Mouse (Mus musculus) retina, postnatal 7 days (tissue): ENCODE measurements around the gene Arhgap9.

Source experiments
- DNase-seq: peaks from one replicate; pipeline ENCODE4 v3.0.0-alpha.2; 2012; ENCODE audit warnings: low read depth, low spot score

Gene Arhgap9

DNA sequence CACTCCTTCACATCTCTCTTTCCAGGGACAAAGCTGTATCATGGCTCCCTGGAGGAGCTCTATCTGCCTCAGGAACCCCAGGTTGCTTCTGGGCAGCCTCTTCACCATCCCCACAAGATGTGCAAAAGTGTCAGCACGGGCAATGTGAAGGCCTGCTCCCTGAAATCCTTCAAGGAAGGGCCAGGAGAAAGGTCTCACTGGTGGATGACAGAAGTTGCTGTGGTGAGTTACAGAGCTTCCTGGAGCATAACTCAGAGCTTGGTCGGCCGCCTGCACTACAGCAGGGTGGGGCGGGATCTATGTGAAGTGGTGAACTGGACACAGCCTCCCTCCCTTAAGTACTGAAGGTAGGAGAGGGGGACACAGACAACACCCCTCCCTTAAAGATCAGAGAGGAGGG lies 905 bp downstream of the Arhgap9 start:
- no peak for DNase-seq

GRCm38 (mm10) chr10:127323131-127323855 lies 1.5 kb downstream of the Arhgap9 start:
- DNase-seq, result no peak

- DNase-seq, result no peak
Observed at GRCm38 (mm10) chr10:127324495-127324894, 2.7 kb downstream of the Arhgap9 start.

GRCm38 (mm10) chr10:127325454-127326016 lies 3.8 kb downstream of the Arhgap9 start:
- no peak for DNase-seq

DNA sequence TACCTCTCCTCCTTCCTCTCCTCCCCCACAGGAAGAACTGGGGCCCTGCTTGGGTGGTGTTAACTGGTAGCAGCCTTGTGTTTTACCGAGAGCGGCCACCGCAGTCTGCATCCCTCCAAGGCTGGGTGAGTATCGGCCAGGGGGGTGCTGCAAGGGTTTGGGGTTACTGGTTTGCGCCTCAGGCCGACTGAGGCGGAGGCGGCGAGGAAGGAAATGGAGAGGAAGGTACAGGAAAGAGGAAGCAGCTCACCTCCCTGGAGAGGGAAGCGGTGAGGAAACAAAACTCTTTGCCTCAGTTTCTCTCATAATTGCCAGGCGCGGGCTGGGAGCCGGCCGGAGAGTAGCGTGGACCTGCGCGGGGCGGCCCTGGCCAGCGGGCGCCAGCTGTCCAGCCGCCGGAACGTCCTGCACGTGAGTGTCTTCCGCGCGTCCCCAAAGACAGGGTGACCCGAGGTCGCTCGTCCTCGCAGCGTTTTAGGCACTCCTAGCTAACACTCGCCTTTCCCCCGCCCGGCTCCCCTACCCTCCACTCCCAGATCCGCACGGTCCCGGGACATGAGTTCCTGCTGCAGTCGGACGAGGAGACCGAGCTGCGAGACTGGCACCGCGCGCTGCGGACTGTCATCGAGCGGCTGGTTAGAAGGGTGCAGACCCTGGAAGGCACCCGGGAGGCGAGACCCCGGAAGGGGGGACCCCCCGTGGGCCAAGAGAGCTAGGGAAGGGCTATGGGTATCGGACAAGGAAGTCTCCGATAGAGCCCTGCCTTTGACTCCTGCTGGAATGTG lies 4.4 kb downstream of the Arhgap9 start:
- no peak for DNase-seq

GRCm38 (mm10) chr10:127326828-127327227 lies 5.1 kb downstream of the Arhgap9 start:
- DNase-seq, result no peak

DNA sequence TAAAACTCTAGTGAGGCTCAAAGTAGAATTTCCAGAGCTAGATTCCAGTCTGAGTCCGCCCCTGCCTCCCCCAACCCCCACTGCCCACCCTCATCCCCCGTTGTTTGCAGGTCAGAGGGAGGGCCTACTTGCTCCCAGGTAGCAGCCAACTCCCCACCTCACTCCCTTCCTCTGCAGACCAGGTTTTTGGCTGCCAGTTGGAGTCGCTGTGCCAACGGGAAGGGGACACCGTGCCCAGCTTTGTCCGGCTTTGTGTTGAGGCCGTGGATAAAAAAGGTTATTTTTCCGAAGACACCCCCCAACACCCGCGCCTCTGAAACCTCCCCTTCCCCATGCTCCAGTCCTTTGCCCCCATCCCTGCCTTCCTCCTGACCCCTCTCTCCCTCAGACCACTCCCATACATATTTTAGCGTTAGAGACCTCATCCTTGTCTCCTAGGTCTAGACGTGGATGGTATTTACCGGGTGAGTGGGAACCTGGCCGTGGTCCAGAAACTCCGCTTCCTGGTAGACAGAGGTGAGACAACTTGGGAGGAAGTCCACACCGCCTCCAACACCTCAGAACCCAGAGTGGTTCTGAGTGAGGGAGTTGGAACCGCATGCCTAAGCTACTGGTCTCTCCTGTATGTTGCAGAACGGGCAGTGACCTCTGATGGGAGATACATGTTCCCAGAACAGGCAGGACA lies 5.8 kb downstream of the Arhgap9 start:
- DNase-seq, result no peak

GRCm38 (mm10) chr10:127330212-127330611 lies 8.4 kb downstream of the Arhgap9 start:
- DNase-seq, result no peak

DNA sequence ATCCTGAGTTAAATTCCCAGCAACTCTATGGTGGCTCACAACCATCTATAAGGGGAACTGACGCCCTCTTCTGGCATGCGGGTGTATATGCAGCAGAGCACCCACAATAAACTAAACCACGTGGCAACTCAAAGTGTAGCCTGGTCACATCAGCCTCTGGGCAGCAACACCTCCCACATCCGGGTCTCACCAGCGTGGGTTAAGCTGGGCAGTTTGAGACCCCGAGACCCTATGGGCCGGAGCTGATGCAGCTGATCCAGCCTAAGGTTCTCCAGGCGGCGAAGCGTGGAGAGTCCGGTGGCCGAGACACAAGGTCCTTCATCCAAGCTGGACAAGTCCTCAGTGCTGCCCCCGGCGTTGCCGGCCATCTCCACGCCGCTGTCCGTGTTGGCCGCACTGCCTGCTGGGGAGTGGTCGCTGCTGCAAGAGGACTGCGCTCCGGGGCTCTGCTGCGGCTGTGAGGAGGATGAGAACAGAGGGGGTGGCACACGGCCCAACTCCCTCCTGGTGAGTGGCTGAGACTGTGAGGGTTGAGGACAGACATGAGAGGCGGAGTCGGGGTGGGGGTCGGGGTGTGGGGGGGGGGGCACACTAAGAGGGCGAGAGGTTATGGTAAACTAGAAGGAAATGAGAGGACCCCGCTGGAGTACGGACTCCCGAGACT lies 10.6 kb downstream of the Arhgap9 start:
- DNase-seq, result no peak

- no peak for DNase-seq
Observed at GRCm38 (mm10) chr10:127333152-127333551, 11.4 kb downstream of the Arhgap9 start.

DNA sequence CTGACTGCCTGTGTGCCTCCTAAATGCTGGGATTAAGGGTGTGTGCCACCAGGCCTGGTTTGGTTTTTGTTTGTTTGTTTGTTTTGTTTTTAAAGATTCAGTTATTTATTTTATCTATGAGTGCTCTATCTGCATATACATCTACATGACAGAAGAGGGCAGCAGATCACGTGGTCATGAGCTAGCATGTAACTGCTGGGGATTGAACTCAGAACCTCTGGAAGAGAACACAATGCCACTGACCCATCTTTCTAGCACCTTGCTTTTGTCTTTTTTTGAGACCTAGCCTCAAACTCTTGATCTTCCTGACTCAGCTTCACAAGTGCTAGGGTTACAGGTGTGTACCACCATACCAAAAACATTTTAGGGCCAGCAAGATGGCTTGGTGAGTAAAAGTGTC lies 13.5 kb downstream of the Arhgap9 start:
- no peak for DNase-seq

- DNase-seq, result no peak
Observed at GRCm38 (mm10) chr10:127336952-127337351, 15.2 kb downstream of the Arhgap9 start.

- no peak for DNase-seq
Observed at GRCm38 (mm10) chr10:127337536-127338099, 15.9 kb downstream of the Arhgap9 start.

- peak; percentile 79 for DNase-seq
Observed at GRCm38 (mm10) chr10:127338930-127339682, 17.3 kb downstream of the Arhgap9 start.

GRCm38 (mm10) chr10:127339683-127340576 lies 18.2 kb downstream of the Arhgap9 start:
- DNase-seq, result no peak

DNA sequence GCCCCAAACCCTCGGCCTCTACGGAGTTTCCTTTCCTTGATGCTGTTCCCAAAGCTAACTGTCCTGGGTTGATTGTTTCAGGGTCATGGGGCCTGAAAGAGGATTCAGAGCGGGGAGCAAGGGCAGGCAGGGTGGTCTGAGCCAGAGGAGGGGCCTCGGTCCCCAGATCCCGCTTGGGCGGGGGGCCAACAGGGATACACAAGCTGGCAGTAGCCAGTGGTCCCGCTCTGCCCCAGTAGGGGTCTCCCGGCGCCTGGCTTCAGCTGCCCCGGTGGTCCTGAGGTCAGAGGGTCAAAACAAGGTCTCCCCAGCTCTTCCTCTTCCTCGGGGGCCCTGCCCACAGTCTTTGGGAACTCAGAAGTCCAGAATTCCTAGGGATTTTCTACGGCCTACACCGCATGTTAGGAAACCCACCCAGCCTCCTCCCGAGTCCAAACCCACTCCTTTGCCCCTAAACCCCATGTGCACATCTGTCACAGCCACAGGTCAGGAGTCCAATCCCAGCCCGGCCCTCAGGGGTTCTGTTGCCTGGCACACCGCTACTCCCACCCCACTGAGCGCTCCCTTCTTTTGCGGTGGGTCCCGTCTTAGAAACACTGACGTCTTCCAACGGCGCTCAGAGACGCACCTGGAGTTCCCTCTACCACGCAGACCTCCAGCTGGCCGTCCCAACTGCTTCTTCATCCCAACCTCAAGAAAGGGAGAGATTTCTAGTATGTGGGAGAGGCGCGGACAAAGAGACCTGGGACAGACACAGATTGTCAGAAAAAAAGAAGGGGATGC lies 19.0 kb downstream of the Arhgap9 start:
- DNase-seq, result no peak

DNA sequence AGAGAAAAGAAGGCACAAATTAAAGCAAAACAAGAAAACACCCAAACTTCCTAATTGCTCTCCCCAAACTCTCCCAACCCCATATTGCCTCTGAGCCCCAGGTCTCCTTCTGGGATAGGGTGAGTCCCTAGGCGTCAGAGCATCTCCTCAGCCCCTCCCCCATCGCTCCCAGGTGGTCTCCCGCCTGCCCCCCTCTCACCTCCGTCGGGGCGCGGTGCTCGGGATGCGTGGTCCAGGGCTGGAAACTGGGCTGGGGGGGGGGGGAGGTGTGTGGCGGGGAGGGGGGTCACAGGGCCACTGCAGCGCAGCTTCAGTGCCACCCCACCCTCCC lies 19.6 kb downstream of the Arhgap9 start:
- DNase-seq, result no peak

DNA sequence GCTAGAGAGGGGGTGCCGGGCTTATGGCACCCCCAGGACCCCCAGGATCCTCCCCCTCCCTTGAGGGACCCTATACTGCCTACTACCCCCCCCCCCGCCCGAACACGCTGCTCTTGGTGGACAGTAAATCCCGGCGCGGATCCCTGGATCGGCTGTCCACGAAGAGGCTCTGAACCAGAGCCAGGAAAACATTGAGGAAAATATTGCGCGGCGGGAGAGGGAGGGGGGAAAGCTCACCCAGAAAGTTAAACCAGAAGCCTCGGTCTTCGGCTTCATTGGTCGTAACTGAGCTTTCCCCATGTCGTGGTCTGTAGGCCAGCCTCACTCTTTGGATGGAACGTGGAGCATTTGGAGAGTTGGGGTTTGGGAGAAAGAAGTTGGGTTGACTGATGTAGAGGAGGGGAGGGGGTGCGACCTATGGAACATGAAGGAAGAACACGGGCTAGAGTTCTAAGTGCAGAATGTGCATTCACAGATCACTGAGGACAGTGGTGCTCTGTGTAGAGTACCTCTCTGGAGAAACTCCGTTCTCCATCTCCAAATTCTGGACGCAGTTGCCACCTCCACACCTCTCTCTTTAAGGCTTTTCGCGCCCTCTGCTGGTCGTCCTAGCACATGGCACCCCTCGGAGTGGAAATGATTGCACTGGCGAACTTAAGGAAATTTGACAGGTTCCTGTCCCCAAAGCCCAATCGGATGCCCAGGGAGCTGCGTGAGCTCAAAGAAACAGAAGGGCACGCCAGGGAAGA lies 20.3 kb downstream of the Arhgap9 start, which contains the start of gene Gli1:
Gli1 (minus strand) TSS at position 84 of the 749 bp plus-strand sequence.
- DNase-seq, result peak; percentile 76
